Mouse (Mus musculus) myocyte (in vitro differentiated cells): ENCODE measurements around the gene Slc2a13. TPM values are rescaled to one million over a fixed set of nuclear protein-coding genes. Genes with fewer than 3 reads are reported as not detected.

Experiments used
- H3K27me3 ChIP-seq: one replicate; pipeline ENCODE4 v1.6.1; 2011; ENCODE audit not compliant: control insufficient read depth, insufficient read depth, insufficient read length
- H3K36me3 ChIP-seq: one replicate; pipeline ENCODE4 v1.6.1; 2011; ENCODE audit not compliant: control insufficient read depth, insufficient read depth
- H3K4me2 ChIP-seq: one replicate; pipeline ENCODE4 v1.6.1; 2011; ENCODE audit warnings: low read depth, control low read depth
- H3K4me3 ChIP-seq: one replicate; pipeline ENCODE4 v1.5.1; 2011; ENCODE audit warnings: mild to moderate bottlenecking, control low read depth, moderate library complexity
- H3K79me2 ChIP-seq: one replicate; pipeline ENCODE4 v1.6.1; 2011; ENCODE audit not compliant: control insufficient read depth, insufficient read depth
- H3ac ChIP-seq: one replicate; pipeline ENCODE4 v1.6.1; 2011; ENCODE audit not compliant: control insufficient read depth, insufficient read length
- CEBPB ChIP-seq: IDR thresholded peaks from 2 replicates; pipeline ENCODE4 v1.6.1; 2011; ENCODE audit warnings: mild to moderate bottlenecking, moderate library complexity; ENCODE audit not compliant: poor library complexity, insufficient read depth, severe bottlenecking
- E2F4 ChIP-seq: IDR thresholded peaks from one replicate; pipeline ENCODE4 v1.6.1; 2011; ENCODE audit warnings: mild to moderate bottlenecking, control low read depth, moderate library complexity; ENCODE audit not compliant: insufficient read depth
- MAX ChIP-seq: IDR thresholded peaks from one replicate; pipeline ENCODE4 v1.6.1; 2011; ENCODE audit warnings: low read depth, mild to moderate bottlenecking, control low read depth
- MYOD1 ChIP-seq, 3 experiments: IDR thresholded peaks; one replicate each; pipeline ENCODE4 v1.6.1; 2011; ENCODE audit warnings: control low read depth in 2 of 3, low read depth in 2 of 3, mild to moderate bottlenecking in 2 of 3, moderate library complexity in 1 of 3; ENCODE audit not compliant: insufficient read length in 2 of 3, control insufficient read depth in 1 of 3
- MYOG ChIP-seq, 3 experiments: IDR thresholded peaks; one replicate each; pipeline ENCODE4 v1.6.1; 2011; ENCODE audit warnings: control low read depth in 2 of 3, low read depth in 2 of 3, mild to moderate bottlenecking in 2 of 3; ENCODE audit not compliant: insufficient read length in 2 of 3, control insufficient read depth in 1 of 3, insufficient read depth in 1 of 3
- POLR2A ChIP-seq: IDR thresholded peaks from one replicate; pipeline ENCODE4 v1.6.1; 2011; ENCODE audit warnings: low read depth, mild to moderate bottlenecking, control low read depth, moderate library complexity; ENCODE audit not compliant: insufficient read length
- POLR2AphosphoS2 ChIP-seq: IDR thresholded peaks from one replicate; pipeline ENCODE4 v1.6.1; 2011; ENCODE audit warnings: low read depth, control low read depth; ENCODE audit not compliant: insufficient read length
- REST ChIP-seq: IDR thresholded peaks from one replicate; pipeline ENCODE4 v1.6.1; 2011; ENCODE audit warnings: mild to moderate bottlenecking, control low read depth, moderate library complexity; ENCODE audit not compliant: insufficient read depth, insufficient read length
- SRF ChIP-seq: IDR thresholded peaks from one replicate; pipeline ENCODE4 v1.6.1; 2011; ENCODE audit warnings: low read depth; ENCODE audit not compliant: control insufficient read depth, insufficient read length
- TCF12 ChIP-seq: IDR thresholded peaks from one replicate; pipeline ENCODE4 v1.6.1; 2011; ENCODE audit warnings: mild to moderate bottlenecking, control low read depth; ENCODE audit not compliant: poor library complexity, insufficient read depth, severe bottlenecking
- TCF3 ChIP-seq: IDR thresholded peaks from one replicate; pipeline ENCODE4 v1.6.1; 2011; ENCODE audit warnings: low read depth, control low read depth; ENCODE audit not compliant: insufficient read length
- USF1 ChIP-seq: IDR thresholded peaks from one replicate; pipeline ENCODE4 v1.6.1; 2011; ENCODE audit warnings: low read depth, mild to moderate bottlenecking, control low read depth, moderate library complexity
- polyA plus RNA-seq: library from polyadenylated mRNA; unstranded; fragments of >200 nt; fragmentation: generic; extraction: Trizol; gene quantifications from one replicate; pipeline ENCODE4 v1.2.1, GENCODE M21; 2012; ENCODE audit warnings: missing spikeins

The Slc2a13 gene
- polyA plus RNA-seq, 1 experiment = 0.62 TPM

DNA sequence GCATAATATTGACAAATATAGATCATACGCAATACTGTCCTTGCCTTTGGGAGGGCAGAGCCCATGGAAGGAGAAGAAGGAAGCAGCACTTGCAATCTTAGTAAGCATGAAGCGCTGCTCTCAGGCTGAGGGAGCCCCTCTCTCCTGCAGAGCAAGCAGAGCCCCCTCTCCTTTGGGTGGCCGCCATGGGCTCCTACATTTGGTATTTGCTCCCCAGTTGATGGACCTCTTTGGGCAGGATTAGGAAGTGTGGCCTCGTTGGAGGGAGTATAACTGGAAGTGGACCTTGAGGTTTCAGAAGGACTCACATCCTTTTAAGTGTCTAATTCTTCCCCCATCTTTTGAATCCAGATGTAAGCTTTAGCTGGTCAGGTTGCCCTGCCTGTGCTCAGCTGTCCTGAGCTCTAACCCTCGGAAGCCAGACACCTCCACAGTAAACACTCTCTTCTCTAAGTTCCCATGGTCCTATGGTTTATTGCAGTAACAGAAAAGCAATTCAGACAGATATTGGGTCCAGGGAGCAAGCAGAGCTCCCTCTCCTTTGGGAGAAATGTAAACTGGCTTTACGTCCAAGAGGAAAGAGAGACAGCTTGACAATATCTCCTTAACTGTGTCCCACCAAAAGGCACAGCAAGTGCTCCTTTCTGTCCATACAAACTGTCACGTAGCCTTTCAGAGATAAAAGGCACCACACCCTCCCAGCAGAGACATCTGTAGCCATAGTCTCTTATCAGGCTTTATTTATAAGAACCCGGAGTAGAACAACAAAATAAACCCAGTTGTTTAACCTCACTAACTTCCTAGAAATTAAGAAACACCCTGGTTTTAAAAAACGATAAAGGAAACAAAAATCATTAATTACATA lies 321.3 kb downstream of the Slc2a13 start:
- Histone ChIP-seq H3K4me2 (no peak overlapping the region), H3K79me2 (no peaks in the 10 kb centered on the region), H3K27me3 (no peaks in the 10 kb centered on the region), H3K4me3 (no peak overlapping the region), H3ac (no peak overlapping the region), H3K36me3 (no peaks in the 10 kb centered on the region)
- TF ChIP-seq MYOG (IDR thresholded peaks at IDR 0.05; ENCODE audit: control insufficient read depth in 1 of 3, insufficient read depth in 1 of 3, insufficient read length in 2 of 3, low read depth in 2 of 3) (no peak), MAX (no peak), MYOD1 (IDR thresholded peaks at IDR 0.05; ENCODE audit: control insufficient read depth in 1 of 3, insufficient read length in 2 of 3, low read depth in 2 of 3) (no peak), USF1 (no peak), CEBPB (no peak), REST (no peak), POLR2AphosphoS2 (no peak), SRF (no peak), TCF12 (no peak), POLR2A (no peak), TCF3 (no peak), E2F4 (no peak)

DNA sequence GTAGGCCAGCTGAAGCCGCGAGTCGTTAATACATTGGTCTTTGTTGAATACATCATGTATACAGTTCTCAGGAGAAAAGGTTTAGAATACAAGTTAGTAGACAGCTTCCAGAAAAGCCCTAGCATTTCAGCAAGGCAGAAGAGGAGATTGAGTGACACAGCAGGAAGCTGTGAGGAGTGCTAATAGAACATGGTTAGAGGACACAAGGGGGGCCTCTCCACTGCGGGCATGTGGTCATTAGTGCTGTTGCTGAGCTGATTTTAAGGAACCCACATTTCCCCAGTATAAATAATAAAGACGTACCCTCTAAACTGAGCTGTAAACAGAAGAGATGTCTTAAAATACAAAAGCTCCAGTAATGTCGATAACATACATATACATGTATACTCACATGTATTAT lies 322.2 kb downstream of the Slc2a13 start:
- H3K4me3 ChIP-seq = no peak overlapping the region
- no peak overlapping the region for H3K4me2 ChIP-seq
- H3K79me2 ChIP-seq = no peaks in the 10 kb centered on the region
- TF ChIP-seq POLR2AphosphoS2 = no peak
- TF ChIP-seq SRF = no peak
- H3ac ChIP-seq = no peak overlapping the region
- no peaks in the 10 kb centered on the region for H3K27me3 ChIP-seq
- H3K36me3 ChIP-seq = no peaks in the 10 kb centered on the region

DNA sequence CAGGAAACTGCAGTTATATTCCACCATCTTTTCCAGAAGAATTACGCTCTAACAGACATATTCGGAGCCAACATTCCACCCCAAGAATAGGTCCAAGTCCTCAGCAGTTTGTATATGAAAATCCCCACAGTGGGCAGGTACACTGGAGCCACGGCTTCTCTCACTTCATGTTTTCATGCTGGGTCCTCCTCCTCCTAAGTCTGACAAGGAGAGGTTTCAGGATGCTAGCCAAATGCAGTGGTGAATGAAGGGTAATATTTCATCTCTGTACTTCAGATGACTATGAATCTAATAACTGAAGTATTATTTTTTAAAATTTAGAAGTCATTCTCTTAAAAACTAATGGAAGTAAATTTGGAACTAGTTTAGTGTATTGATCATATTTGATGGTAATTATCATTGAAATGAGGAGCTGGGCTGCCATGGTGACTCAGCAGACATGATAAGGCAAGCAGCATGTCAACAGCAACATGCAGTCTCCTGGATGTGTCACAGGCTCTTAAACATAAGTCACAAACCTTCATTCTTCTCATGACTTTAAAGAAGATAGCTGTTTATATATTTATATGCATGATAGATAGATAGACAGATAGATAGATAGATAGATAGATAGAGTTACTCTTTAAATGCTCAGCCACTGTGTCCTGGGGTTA lies 332.3 kb downstream of the Slc2a13 start:
- no peak overlapping the region for H3K4me2 ChIP-seq
- no peaks in the 10 kb centered on the region for H3K36me3 ChIP-seq
- H3K27me3 ChIP-seq = no peaks in the 10 kb centered on the region
- H3K79me2 ChIP-seq = no peaks in the 10 kb centered on the region
- no peak overlapping the region for H3ac ChIP-seq
- TF ChIP-seq USF1 (no peak), E2F4 (no peak), CEBPB (no peak), REST (no peak), POLR2AphosphoS2 (no peak), SRF (no peak), MAX (no peak), MYOD1 (IDR thresholded peaks at IDR 0.05; ENCODE audit: control insufficient read depth in 1 of 3, insufficient read length in 2 of 3, low read depth in 2 of 3) (no peak), MYOG (IDR thresholded peaks at IDR 0.05; ENCODE audit: control insufficient read depth in 1 of 3, insufficient read depth in 1 of 3, insufficient read length in 2 of 3, low read depth in 2 of 3) (no peak), TCF3 (no peak), POLR2A (no peak)
- no peak overlapping the region for H3K4me3 ChIP-seq

DNA sequence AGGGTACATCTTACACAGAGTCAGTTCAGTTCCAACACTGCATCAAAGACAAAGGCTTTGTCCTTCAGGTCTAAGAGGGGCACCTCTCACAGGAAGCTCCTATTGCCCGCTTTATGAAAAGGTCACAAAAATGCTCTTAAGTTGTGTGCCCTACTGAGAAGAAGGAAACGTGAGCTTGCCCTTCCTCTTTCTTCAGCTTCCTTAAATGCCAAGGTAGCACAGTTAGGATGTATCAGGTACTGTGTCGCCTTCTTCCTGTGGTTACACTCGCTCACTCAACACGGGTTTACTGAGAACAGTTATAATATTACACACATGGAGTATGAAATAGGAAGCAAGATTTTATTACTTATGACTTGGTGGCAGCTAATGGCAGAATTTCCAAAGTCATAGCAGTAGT lies 335.8 kb downstream of the Slc2a13 start:
- H3ac ChIP-seq = no peak overlapping the region
- TF ChIP-seq POLR2AphosphoS2 (no peak), POLR2A (no peak), MAX (no peak), SRF (no peak), USF1 (no peak), TCF12 (no peak), MYOG (IDR thresholded peaks at IDR 0.05; ENCODE audit: control insufficient read depth in 1 of 3, insufficient read depth in 1 of 3, insufficient read length in 2 of 3, low read depth in 2 of 3) (no peak), TCF3 (no peak), CEBPB (no peak)
- H3K36me3 ChIP-seq = no peaks in the 10 kb centered on the region
- no peaks in the 10 kb centered on the region for H3K27me3 ChIP-seq
- no peaks in the 10 kb centered on the region for H3K79me2 ChIP-seq
- no peak overlapping the region for H3K4me3 ChIP-seq
- H3K4me2 ChIP-seq = no peak overlapping the region

Other genes starting within 250 kb of the Slc2a13 start
- gene Lrrk2, start 99.9 kb upstream of the Slc2a13 start, polyA plus RNA-seq = 9.2 TPM